Mouse (Mus musculus) frontal cortex, postnatal 25 days (tissue): ENCODE measurements at regions not wholly inside any gene's neighbourhood (a gene's known extent, or its start where the extent isn't known, plus 50 kb on each side); places are given as distances from the start of the nearest gene placed in this dataset.

Experiments
- DNase-seq, 2 experiments: peaks; one replicate each; pipeline ENCODE4 v3.0.0; 2022; ENCODE audit warnings: low spot score in 2 of 2

- no peak for DNase-seq
Observed at GRCm38 (mm10) chr19:54244176-54244575, 200.2 kb downstream of the Adra2a start.

- DNase-seq: no peak
Observed at GRCm38 (mm10) chr19:54248256-54248936, 204.4 kb downstream of the Adra2a start.

GRCm38 (mm10) chr19:54252145-54252664 is 208.3 kb downstream of the Adra2a start:
- no peak for DNase-seq

GRCm38 (mm10) chr19:54257889-54258288 is 213.9 kb downstream of the Adra2a start:
- DNase-seq: no peak

- no peak for DNase-seq
Observed at GRCm38 (mm10) chr19:54259175-54259574, 215.2 kb downstream of the Adra2a start.

GRCm38 (mm10) chr19:54277368-54277767 is 233.4 kb downstream of the Adra2a start:
- DNase-seq: peak in 1 of 2 experiments; percentile 9

- no peak for DNase-seq
Observed at GRCm38 (mm10) chr19:54285481-54285880, 241.5 kb downstream of the Adra2a start.

- no peak for DNase-seq
Observed at GRCm38 (mm10) chr19:54297663-54298388, 253.9 kb downstream of the Adra2a start.

GRCm38 (mm10) chr19:54311289-54311688 is 267.3 kb downstream of the Adra2a start:
- no peak for DNase-seq

GRCm38 (mm10) chr19:54311723-54312122 is 267.8 kb downstream of the Adra2a start:
- DNase-seq: no peak

- no peak for DNase-seq
Observed at GRCm38 (mm10) chr19:54323276-54323675, 279.3 kb downstream of the Adra2a start.

- DNase-seq: no peak
Observed at GRCm38 (mm10) chr19:54324991-54325390, 281.0 kb downstream of the Adra2a start.

GRCm38 (mm10) chr19:54332140-54332539 is 288.2 kb downstream of the Adra2a start:
- DNase-seq: no peak

GRCm38 (mm10) chr19:54340778-54341291 is 296.9 kb downstream of the Adra2a start:
- no peak for DNase-seq

- DNase-seq: no peak
Observed at GRCm38 (mm10) chr19:54359731-54360130, 315.8 kb downstream of the Adra2a start.

GRCm38 (mm10) chr19:54360660-54361059 is 316.7 kb downstream of the Adra2a start:
- DNase-seq: no peak

- no peak for DNase-seq
Observed at GRCm38 (mm10) chr19:54385101-54385500, 341.1 kb downstream of the Adra2a start.

GRCm38 (mm10) chr19:54391406-54391805 is 347.5 kb downstream of the Adra2a start:
- no peak for DNase-seq

- DNase-seq: no peak
Observed at GRCm38 (mm10) chr19:54399651-54400050, 355.7 kb downstream of the Adra2a start.

GRCm38 (mm10) chr19:54407904-54408303 is 364.0 kb downstream of the Adra2a start:
- no peak for DNase-seq

GRCm38 (mm10) chr19:54429062-54429461 is 385.1 kb downstream of the Adra2a start:
- no peak for DNase-seq

- DNase-seq: no peak
Observed at GRCm38 (mm10) chr19:54440713-54441112, 396.8 kb downstream of the Adra2a start.
